Mouse (Mus musculus): ENCODE measurements at regions not wholly inside any gene's neighbourhood (a gene's known extent, or its start where the extent isn't known, plus 50 kb on each side); places are given as distances from the start of the nearest gene placed in this dataset.

- Histone ChIP-seq H3K27ac (ENCODE audit: insufficient read depth, low read depth, low read length) (no peak overlapping the region), H3K4me3 (ENCODE audit: insufficient read depth, low read length) (no peak overlapping the region), H3K4me1 (ENCODE audit: control insufficient read depth, insufficient read depth, low read length) (no peaks in the 10 kb centered on the region)
- TF ChIP-seq POLR2A (IDR thresholded peaks at IDR 0.05; ENCODE audit: borderline replicate concordance, low read depth, low read length) (no peak), CTCF (IDR thresholded peaks at IDR 0.05; ENCODE audit: low read depth, low read length) (no peak)
Observed at GRCm38 (mm10) chr7:72518421-72518972, 212.1 kb upstream of the Mctp2 start.

- H3K27ac ChIP-seq (ENCODE audit: insufficient read depth, low read depth, low read length): no peak overlapping the region
- H3K4me1 ChIP-seq (ENCODE audit: control insufficient read depth, insufficient read depth, low read length): no peaks in the 10 kb centered on the region
- no peak for TF ChIP-seq CTCF (IDR thresholded peaks at IDR 0.05; ENCODE audit: low read depth, low read length)
- no peak for TF ChIP-seq POLR2A (IDR thresholded peaks at IDR 0.05; ENCODE audit: borderline replicate concordance, low read depth, low read length)
- no peak overlapping the region for H3K4me3 ChIP-seq (ENCODE audit: insufficient read depth, low read length)
Observed at GRCm38 (mm10) chr7:72519359-72520115, 213.1 kb upstream of the Mctp2 start.

- no peak overlapping the region for H3K27ac ChIP-seq (ENCODE audit: insufficient read depth, low read depth, low read length)
- H3K4me1 ChIP-seq (ENCODE audit: control insufficient read depth, insufficient read depth, low read length): no peaks in the 10 kb centered on the region
- H3K4me3 ChIP-seq (ENCODE audit: insufficient read depth, low read length): no peak overlapping the region
- no peak for TF ChIP-seq POLR2A (IDR thresholded peaks at IDR 0.05; ENCODE audit: borderline replicate concordance, low read depth, low read length)
- TF ChIP-seq CTCF (IDR thresholded peaks at IDR 0.05; ENCODE audit: low read depth, low read length): no peak
Observed at GRCm38 (mm10) chr7:72528873-72529272, 222.5 kb upstream of the Mctp2 start.

- no peak overlapping the region for H3K4me3 ChIP-seq (ENCODE audit: insufficient read depth, low read length)
- H3K27ac ChIP-seq (ENCODE audit: insufficient read depth, low read depth, low read length): no peak overlapping the region
- H3K4me1 ChIP-seq (ENCODE audit: control insufficient read depth, insufficient read depth, low read length): no peaks in the 10 kb centered on the region
- TF ChIP-seq CTCF (IDR thresholded peaks at IDR 0.05; ENCODE audit: low read depth, low read length) (no peak), POLR2A (IDR thresholded peaks at IDR 0.05; ENCODE audit: borderline replicate concordance, low read depth, low read length) (no peak)
Observed at GRCm38 (mm10) chr7:72538288-72538687, 231.9 kb upstream of the Mctp2 start.

GRCm38 (mm10) chr7:72539915-72540314, 233.5 kb upstream of the Mctp2 start:
- no peak overlapping the region for H3K4me3 ChIP-seq (ENCODE audit: insufficient read depth, low read length)
- no peak overlapping the region for H3K27ac ChIP-seq (ENCODE audit: insufficient read depth, low read depth, low read length)
- TF ChIP-seq POLR2A (IDR thresholded peaks at IDR 0.05; ENCODE audit: borderline replicate concordance, low read depth, low read length) (no peak), CTCF (IDR thresholded peaks at IDR 0.05; ENCODE audit: low read depth, low read length) (no peak)
- H3K4me1 ChIP-seq (ENCODE audit: control insufficient read depth, insufficient read depth, low read length): no peaks in the 10 kb centered on the region

- TF ChIP-seq POLR2A (IDR thresholded peaks at IDR 0.05; ENCODE audit: borderline replicate concordance, low read depth, low read length): no peak
- TF ChIP-seq CTCF (IDR thresholded peaks at IDR 0.05; ENCODE audit: low read depth, low read length): no peak
- Histone ChIP-seq H3K4me3 (ENCODE audit: insufficient read depth, low read length) (no peak overlapping the region), H3K4me1 (ENCODE audit: control insufficient read depth, insufficient read depth, low read length) (no peaks in the 10 kb centered on the region), H3K27ac (ENCODE audit: insufficient read depth, low read depth, low read length) (no peak overlapping the region)
Observed at GRCm38 (mm10) chr7:72541521-72542478, 235.4 kb upstream of the Mctp2 start.

GRCm38 (mm10) chr7:72543501-72543900, 237.1 kb upstream of the Mctp2 start:
- H3K27ac ChIP-seq (ENCODE audit: insufficient read depth, low read depth, low read length): no peak overlapping the region

GRCm38 (mm10) chr7:72543946-72544345, 237.5 kb upstream of the Mctp2 start:
- no peaks in the 10 kb centered on the region for H3K4me1 ChIP-seq (ENCODE audit: control insufficient read depth, insufficient read depth, low read length)
- no peak overlapping the region for H3K27ac ChIP-seq (ENCODE audit: insufficient read depth, low read depth, low read length)
- no peak overlapping the region for H3K4me3 ChIP-seq (ENCODE audit: insufficient read depth, low read length)
- no peak for TF ChIP-seq CTCF (IDR thresholded peaks at IDR 0.05; ENCODE audit: low read depth, low read length)
- TF ChIP-seq POLR2A (IDR thresholded peaks at IDR 0.05; ENCODE audit: borderline replicate concordance, low read depth, low read length): no peak

More at GRCm38 (mm10) chr7:72543501-72543900, 237.1 kb upstream of the Mctp2 start:
- Histone ChIP-seq H3K4me3 (ENCODE audit: insufficient read depth, low read length) (no peak overlapping the region), H3K4me1 (ENCODE audit: control insufficient read depth, insufficient read depth, low read length) (no peaks in the 10 kb centered on the region)
- no peak for TF ChIP-seq CTCF (IDR thresholded peaks at IDR 0.05; ENCODE audit: low read depth, low read length)
- TF ChIP-seq POLR2A (IDR thresholded peaks at IDR 0.05; ENCODE audit: borderline replicate concordance, low read depth, low read length): no peak

GRCm38 (mm10) chr7:72567378-72567777, 261.0 kb upstream of the Mctp2 start:
- no peaks in the 10 kb centered on the region for H3K4me1 ChIP-seq (ENCODE audit: control insufficient read depth, insufficient read depth, low read length)
- TF ChIP-seq POLR2A (IDR thresholded peaks at IDR 0.05; ENCODE audit: borderline replicate concordance, low read depth, low read length) (no peak), CTCF (IDR thresholded peaks at IDR 0.05; ENCODE audit: low read depth, low read length) (no peak)
- H3K27ac ChIP-seq (ENCODE audit: insufficient read depth, low read depth, low read length): no peak overlapping the region
- no peak overlapping the region for H3K4me3 ChIP-seq (ENCODE audit: insufficient read depth, low read length)
